Mouse (Mus musculus): ENCODE measurements around the gene Olfr690. TPM values are rescaled to one million over a fixed set of nuclear protein-coding genes. Genes with fewer than 3 reads are reported as not detected.

The Olfr690 gene
- total RNA-seq (2014; fragmentation: Nextera tagmentation) (not detected in 2 replicates), total RNA-seq (2017) (0.16 TPM in 1 of 2 replicates, not detected in the other), polyA plus RNA-seq (2012) (not detected in 2 replicates)

- no peaks in the 10 kb centered on the region for H3K27me3 ChIP-seq (ENCODE audit: insufficient read depth, low read length)
- no peaks in the 10 kb centered on the region for H3K36me3 ChIP-seq (replicated peaks)
- no peaks in the 10 kb centered on the region for H3K9me3 ChIP-seq (replicated peaks)
- ATAC-seq (ENCODE audit: extremely low read depth, insufficient number of reproducible peaks, low FRiP score, poor library complexity, severe bottlenecking) = no peak
- DNase-seq (ENCODE audit: low spot score) = no peak
- no peaks in the 10 kb centered on the region for H3K4me1 ChIP-seq (ENCODE audit: insufficient read depth, low read depth, low read length)
- H3K4me3 ChIP-seq (ENCODE audit: low read depth, low read length) = no peak within 1 kb of the TSS
- TF ChIP-seq GATA2 (IDR thresholded peaks at IDR 0.05; ENCODE audit: borderline replicate concordance, low read depth, low read length) (no peak), POLR2AphosphoS5 (IDR thresholded peaks at IDR 0.05; ENCODE audit: insufficient replicate concordance, low read depth, low read length) (no peak), GATA1 (IDR thresholded peaks at IDR 0.05; ENCODE audit: borderline replicate concordance, low read length) (no peak), CTCF (IDR thresholded peaks at IDR 0.05; ENCODE audit: low read depth, low read length) (no peak), TAL1 (conservative IDR thresholded peaks at IDR 0.05; ENCODE audit: low read depth, low read length) (no peak)
Observed at GRCm38 (mm10) chr7:105334004-105334403, at the start of gene Olfr690. Gene Olfr690 (minus strand): TSS chr7:105334104.

GRCm38 (mm10) chr7:105380329-105380728 lies 46.4 kb upstream of the Olfr690 start:
- no peak for TF ChIP-seq TAL1 (conservative IDR thresholded peaks at IDR 0.05; ENCODE audit: low read depth, low read length)
- no peak for TF ChIP-seq GATA2 (IDR thresholded peaks at IDR 0.05; ENCODE audit: borderline replicate concordance, low read depth, low read length)
- no peak for TF ChIP-seq CTCF (IDR thresholded peaks at IDR 0.05; ENCODE audit: low read depth, low read length)
- TF ChIP-seq POLR2AphosphoS5 (IDR thresholded peaks at IDR 0.05; ENCODE audit: insufficient replicate concordance, low read depth, low read length) = no peak
- no peak for TF ChIP-seq GATA1 (IDR thresholded peaks at IDR 0.05; ENCODE audit: borderline replicate concordance, low read length)
- Histone ChIP-seq H3K4me1 (ENCODE audit: insufficient read depth, low read depth, low read length) (no peaks in the 10 kb centered on the region), H3K27me3 (ENCODE audit: insufficient read depth, low read length) (no peaks in the 10 kb centered on the region), H3K9me3 (replicated peaks) (no peaks in the 10 kb centered on the region), H3K36me3 (replicated peaks) (peaks cover 89% of the 10 kb centered on the region), H3K4me3 (ENCODE audit: low read depth, low read length) (no peak overlapping the region)
- ATAC-seq (ENCODE audit: extremely low read depth, insufficient number of reproducible peaks, low FRiP score, poor library complexity, severe bottlenecking) (no peak), DNase-seq (ENCODE audit: low spot score) (no peak)

- H3K27me3 ChIP-seq (ENCODE audit: insufficient read depth, low read length) = no peaks in the 10 kb centered on the region
- no peak for ATAC-seq (ENCODE audit: extremely low read depth, insufficient number of reproducible peaks, low FRiP score, poor library complexity, severe bottlenecking)
- H3K9me3 ChIP-seq (replicated peaks) = no peaks in the 10 kb centered on the region
- no peaks in the 10 kb centered on the region for H3K4me1 ChIP-seq (ENCODE audit: insufficient read depth, low read depth, low read length)
- H3K36me3 ChIP-seq (replicated peaks) = peaks cover 64% of the 10 kb centered on the region
- no peak for TF ChIP-seq POLR2AphosphoS5 (IDR thresholded peaks at IDR 0.05; ENCODE audit: insufficient replicate concordance, low read depth, low read length)
- no peak for TF ChIP-seq CTCF (IDR thresholded peaks at IDR 0.05; ENCODE audit: low read depth, low read length)
- no peak for TF ChIP-seq GATA1 (IDR thresholded peaks at IDR 0.05; ENCODE audit: borderline replicate concordance, low read length)
- H3K4me3 ChIP-seq (ENCODE audit: low read depth, low read length) = no peak within 1 kb of the TSS
- no peak for DNase-seq (ENCODE audit: low spot score)
Observed at GRCm38 (mm10) chr7:105374866-105375265, 41.0 kb upstream of the Olfr690 start, which contains the start of gene Gm5901. Gene Gm5901 (plus strand): TSS chr7:105375038.

- no peak for ATAC-seq (ENCODE audit: extremely low read depth, insufficient number of reproducible peaks, low FRiP score, poor library complexity, severe bottlenecking)
- no peak for DNase-seq (ENCODE audit: low spot score)
- TF ChIP-seq CTCF (IDR thresholded peaks at IDR 0.05; ENCODE audit: low read depth, low read length) (no peak), POLR2AphosphoS5 (IDR thresholded peaks at IDR 0.05; ENCODE audit: insufficient replicate concordance, low read depth, low read length) (no peak), GATA1 (IDR thresholded peaks at IDR 0.05; ENCODE audit: borderline replicate concordance, low read length) (no peak), TAL1 (conservative IDR thresholded peaks at IDR 0.05; ENCODE audit: low read depth, low read length) (no peak)
- Histone ChIP-seq H3K9me3 (replicated peaks) (no peaks in the 10 kb centered on the region), H3K4me3 (ENCODE audit: low read depth, low read length) (no peak overlapping the region), H3K4me1 (ENCODE audit: insufficient read depth, low read depth, low read length) (no peaks in the 10 kb centered on the region), H3K36me3 (replicated peaks) (peaks cover 55% of the 10 kb centered on the region), H3K27me3 (ENCODE audit: insufficient read depth, low read length) (no peaks in the 10 kb centered on the region)
Observed at GRCm38 (mm10) chr7:105373976-105374375, 40.1 kb upstream of the Olfr690 start.

- TF ChIP-seq POLR2AphosphoS5 (IDR thresholded peaks at IDR 0.05; ENCODE audit: insufficient replicate concordance, low read depth, low read length) = no peak
- TF ChIP-seq GATA1 (IDR thresholded peaks at IDR 0.05; ENCODE audit: borderline replicate concordance, low read length) = no peak
- TF ChIP-seq TAL1 (conservative IDR thresholded peaks at IDR 0.05; ENCODE audit: low read depth, low read length) = no peak
- TF ChIP-seq CTCF (IDR thresholded peaks at IDR 0.05; ENCODE audit: low read depth, low read length) = no peak
- no peak for TF ChIP-seq GATA2 (IDR thresholded peaks at IDR 0.05; ENCODE audit: borderline replicate concordance, low read depth, low read length)
- no peak for ATAC-seq (ENCODE audit: extremely low read depth, insufficient number of reproducible peaks, low FRiP score, poor library complexity, severe bottlenecking)
- Histone ChIP-seq H3K4me1 (ENCODE audit: insufficient read depth, low read depth, low read length) (no peaks in the 10 kb centered on the region), H3K4me3 (ENCODE audit: low read depth, low read length) (no peak overlapping the region), H3K27me3 (ENCODE audit: insufficient read depth, low read length) (no peaks in the 10 kb centered on the region), H3K36me3 (replicated peaks) (peaks cover 51% of the 10 kb centered on the region), H3K9me3 (replicated peaks) (no peaks in the 10 kb centered on the region)
- no peak for DNase-seq (ENCODE audit: low spot score)
Observed at GRCm38 (mm10) chr7:105373509-105373908, 39.6 kb upstream of the Olfr690 start.

GRCm38 (mm10) chr7:105372912-105373311 lies 39.0 kb upstream of the Olfr690 start:
- Histone ChIP-seq H3K27me3 (ENCODE audit: insufficient read depth, low read length) (no peaks in the 10 kb centered on the region), H3K36me3 (replicated peaks) (peaks cover 45% of the 10 kb centered on the region), H3K4me1 (ENCODE audit: insufficient read depth, low read depth, low read length) (no peaks in the 10 kb centered on the region), H3K9me3 (replicated peaks) (no peaks in the 10 kb centered on the region), H3K4me3 (ENCODE audit: low read depth, low read length) (no peak overlapping the region)
- TF ChIP-seq TAL1 (conservative IDR thresholded peaks at IDR 0.05; ENCODE audit: low read depth, low read length) (no peak), CTCF (IDR thresholded peaks at IDR 0.05; ENCODE audit: low read depth, low read length) (no peak), GATA1 (IDR thresholded peaks at IDR 0.05; ENCODE audit: borderline replicate concordance, low read length) (no peak), GATA2 (IDR thresholded peaks at IDR 0.05; ENCODE audit: borderline replicate concordance, low read depth, low read length) (no peak), POLR2AphosphoS5 (IDR thresholded peaks at IDR 0.05; ENCODE audit: insufficient replicate concordance, low read depth, low read length) (no peak)
- ATAC-seq (ENCODE audit: extremely low read depth, insufficient number of reproducible peaks, low FRiP score, poor library complexity, severe bottlenecking) (no peak; the same call in 1 of the 2 replicates), DNase-seq (ENCODE audit: low spot score) (no peak)

All from G1E (cell line).